Mouse (Mus musculus): ENCODE measurements around the gene B3gnt9.

Gene B3gnt9

DNA sequence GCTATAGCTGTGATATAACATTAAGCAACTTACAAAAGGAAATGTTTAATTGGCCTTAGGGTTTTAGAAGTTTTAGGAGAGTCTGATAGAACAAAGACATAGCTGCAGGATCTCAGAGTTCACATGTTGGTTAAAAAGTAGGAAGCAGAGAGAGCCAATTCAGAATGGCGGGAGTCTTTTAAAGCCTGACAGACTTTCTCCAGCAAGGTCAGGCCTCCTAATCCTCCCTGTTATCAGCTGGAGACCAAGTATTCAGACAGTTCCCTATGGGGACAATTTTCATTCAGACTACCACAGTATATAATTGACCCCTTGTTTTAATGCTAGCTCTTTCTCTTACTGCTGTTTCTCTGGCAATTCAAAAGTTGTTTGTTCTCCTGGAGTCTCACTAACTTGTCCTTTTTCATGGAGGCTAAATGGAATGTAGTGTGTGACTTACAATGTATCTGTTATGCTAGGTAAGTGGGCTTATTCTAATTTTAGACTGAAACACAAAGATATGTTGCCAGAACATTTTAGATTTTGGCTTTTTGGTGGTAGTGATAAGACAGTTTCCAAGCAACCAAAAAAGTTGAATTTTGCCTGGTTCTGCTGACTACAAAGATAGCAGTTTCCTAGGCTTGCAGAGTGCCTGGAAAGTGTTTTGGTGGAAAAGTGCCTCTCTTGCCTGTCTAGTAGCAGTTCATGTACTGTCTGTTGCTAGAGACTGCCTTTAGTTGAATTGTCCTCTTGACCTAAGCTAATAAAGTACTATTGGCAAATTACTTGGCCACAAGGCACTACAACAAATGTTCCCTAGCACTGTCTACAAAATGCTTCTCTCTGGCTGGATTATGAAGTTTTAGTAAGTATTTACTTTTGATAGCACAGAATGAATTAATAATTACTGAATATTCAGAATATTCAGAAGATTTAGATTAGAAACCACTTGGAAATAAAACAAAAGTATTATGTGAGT, 45.5 kb downstream of the B3gnt9 start:
- DNase-seq (ENCODE audit: low spot score) = no peak

DNA sequence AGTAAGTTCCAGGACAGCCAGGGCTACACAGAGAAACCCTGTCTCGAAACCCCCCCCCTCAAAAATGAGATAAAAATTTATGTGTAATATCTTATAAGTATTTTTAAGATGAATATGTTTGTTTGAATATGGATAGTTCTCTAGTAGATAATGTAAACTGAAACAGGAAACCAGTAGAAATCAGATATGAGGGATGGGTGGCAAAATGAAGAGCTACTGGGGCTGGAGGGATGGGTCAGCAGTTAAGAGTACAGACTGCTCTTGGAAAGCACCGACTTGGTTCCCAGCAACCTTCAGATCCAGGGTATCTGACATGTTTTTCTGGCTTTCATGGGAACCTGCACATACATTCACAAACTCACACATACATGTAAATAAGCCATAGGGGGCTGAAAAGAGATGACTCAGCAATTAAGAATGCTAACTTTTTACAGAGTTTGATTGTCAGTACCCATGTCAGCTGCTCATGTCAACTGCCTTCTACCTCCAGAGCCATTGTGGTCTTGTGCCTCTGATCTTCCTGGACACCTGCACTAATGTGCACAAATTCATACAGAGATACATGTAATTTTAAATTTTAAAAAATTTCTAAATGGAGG, 47.2 kb downstream of the B3gnt9 start:
- DNase-seq (ENCODE audit: low spot score) = no peak

DNA sequence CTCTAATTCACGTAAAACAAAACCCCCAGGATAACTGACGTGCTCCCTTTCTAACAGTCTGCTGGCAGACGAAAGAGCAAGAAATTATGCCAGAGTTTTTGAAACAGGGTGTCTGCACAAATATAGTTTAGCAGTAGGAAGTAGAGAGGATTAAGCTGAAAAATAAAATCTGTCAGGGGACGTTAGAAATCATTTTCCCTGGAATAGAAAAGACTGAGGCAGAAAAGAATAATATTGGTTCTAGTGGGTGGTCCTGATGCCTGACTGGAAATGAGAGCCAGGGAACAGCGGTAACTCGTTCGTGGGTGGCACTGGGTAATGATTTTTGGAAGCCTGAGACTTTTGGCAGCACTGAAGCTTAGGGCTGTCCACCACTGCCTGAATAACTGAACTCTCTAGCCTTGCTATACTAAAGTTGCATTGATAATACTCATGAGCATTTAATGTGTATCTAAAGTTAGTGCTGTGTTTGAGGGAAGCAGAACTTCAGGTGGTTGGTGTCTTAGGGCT, 48.1 kb downstream of the B3gnt9 start:
- DNase-seq (ENCODE audit: low spot score) = no peak

GRCm38 (mm10) chr8:105205748-105206147, 49.2 kb downstream of the B3gnt9 start:
- DNase-seq (ENCODE audit: low spot score) = no peak

Data from testis, postnatal 14 days (tissue).